Mouse (Mus musculus) lung, embryonic 14.5 days (tissue): ENCODE measurements at regions not wholly inside any gene's neighbourhood (a gene's known extent, or its start where the extent isn't known, plus 50 kb on each side); places are given as distances from the start of the nearest gene placed in this dataset.

ENCODE experiments used
- ATAC-seq: fragments of 200-750 bp; cut with Nextera tagmentation; 2 replicates; pipeline ENCODE4 v1.8.0; 2017; ENCODE audit warnings: mild to moderate bottlenecking, moderate TSS enrichment, moderate library complexity; ENCODE audit not compliant: insufficient read depth
- DNase-seq: peaks from one replicate; pipeline ENCODE4 v3.0.0-alpha.2; 2015
- H3K27ac ChIP-seq: fragments of 300-500 bp; sonication (generic); 2 replicates; pipeline ENCODE4 v1.5.1; 2014; ENCODE audit warnings: low read depth, mild to moderate bottlenecking, moderate library complexity
- H3K27me3 ChIP-seq: fragments of 300-500 bp; sonication (generic); 2 replicates; pipeline ENCODE4 v1.6.1; 2014; ENCODE audit warnings: low read length, control low read depth; ENCODE audit not compliant: insufficient read depth
- H3K36me3 ChIP-seq: fragments of 300-500 bp; sonication (generic); 2 replicates; pipeline ENCODE4 v1.6.1; 2014; ENCODE audit warnings: control low read depth; ENCODE audit not compliant: insufficient read depth
- H3K4me1 ChIP-seq: fragments of 300-500 bp; sonication (generic); 2 replicates; pipeline ENCODE4 v1.6.1; 2014; ENCODE audit warnings: antibody characterized with exemption, control low read depth; ENCODE audit not compliant: insufficient read depth
- H3K4me2 ChIP-seq: fragments of 300-500 bp; sonication (generic); 2 replicates; pipeline ENCODE4 v1.6.1; 2014; ENCODE audit warnings: mild to moderate bottlenecking
- H3K4me3 ChIP-seq: fragments of 300-500 bp; sonication (generic); 2 replicates; pipeline ENCODE4 v1.5.1; 2014; ENCODE audit warnings: low read depth, low read length
- H3K9ac ChIP-seq: fragments of 300-500 bp; sonication (generic); 2 replicates; pipeline ENCODE4 v1.6.1; 2014
- H3K9me3 ChIP-seq: fragments of 300-500 bp; sonication (generic); 2 replicates; pipeline ENCODE4 v1.6.1; 2016; ENCODE audit warnings: low read depth, low read length, control low read depth
- CTCF ChIP-seq: IDR thresholded peaks from 2 replicates; pipeline ENCODE4 v1.5.1; 2016; ENCODE audit warnings: antibody characterized with exemption, low read depth
- WGBS: fragments of 180-500 bp; shearing (Covaris S2); extraction: QIAGEN DNeasy Blood & Tissue Kit; methylation state at CpG from one replicate; pipeline ENCODE4 v1.1.7; 2014; 5-methylcytosine and 5-hydroxymethylcytosine counted together

GRCm38 (mm10) chr8:36406706-36407105, 586.7 kb upstream of the AI429214 start:
- WGBS, result 75% methylated on average over 2 of the region's 2 CpGs
- Histone ChIP-seq H3K9ac (no peak overlapping the region), H3K4me2 (no peak overlapping the region), H3K4me1 (no peaks in the 10 kb centered on the region), H3K4me3 (no peak overlapping the region), H3K9me3 (no peaks in the 10 kb centered on the region), H3K27ac (no peak overlapping the region), H3K27me3 (no peaks in the 10 kb centered on the region), H3K36me3 (no peaks in the 10 kb centered on the region)
- TF ChIP-seq CTCF, result no peak
- no peak for DNase-seq
- no peak for ATAC-seq
